Mouse (Mus musculus): ENCODE measurements at regions not wholly inside any gene's neighbourhood (a gene's known extent, or its start where the extent isn't known, plus 50 kb on each side); places are given as distances from the start of the nearest gene placed in this dataset.

DNA sequence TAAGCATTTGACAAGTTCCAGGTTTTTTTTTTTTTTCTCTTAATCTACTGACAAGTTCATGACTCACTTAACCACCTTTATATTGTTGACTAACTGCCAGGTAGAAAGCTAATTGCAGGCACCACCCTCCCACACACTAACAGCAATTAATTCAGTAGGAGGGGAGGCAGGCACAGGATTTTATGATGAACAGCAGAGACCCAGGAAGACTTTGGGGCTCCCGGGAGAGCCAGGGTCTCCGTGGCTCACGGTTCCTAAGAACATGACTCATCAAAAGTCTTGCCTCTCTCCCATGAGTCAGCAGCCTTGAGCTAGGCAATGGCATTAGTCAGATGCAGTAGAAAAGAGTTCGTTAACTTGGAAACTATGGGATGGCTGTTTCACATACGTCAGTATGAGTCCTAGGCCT, 77.7 kb downstream of the Phlda1 start:
- Histone ChIP-seq H3K4me2 (replicated peaks; ENCODE audit: low read depth, low read length) (no peak overlapping the region), H3K27me3 (ENCODE audit: control insufficient read depth, insufficient read depth, low read length) (no peaks in the 10 kb centered on the region), H3K9me3 (ENCODE audit: control insufficient read depth, low read length) (no peaks in the 10 kb centered on the region), H3K4me1 (replicated peaks; ENCODE audit: control insufficient read depth, insufficient read depth, low read length) (no peaks in the 10 kb centered on the region), H3K9ac (ENCODE audit: low read depth, low read length) (no peak overlapping the region), H3K36me3 (ENCODE audit: control insufficient read depth, insufficient read depth, low read length) (no peaks in the 10 kb centered on the region), H3K27ac (ENCODE audit: low read depth, low read length) (no peak overlapping the region), H3K4me3 (ENCODE audit: low read depth, low read length) (no peak overlapping the region)
- 91% methylated on average over 5 of the region's 5 CpGs for WGBS
- ATAC-seq (ENCODE audit: low FRiP score) (no peak), DNase-seq (ENCODE audit: low spot score) (no peak)

DNA sequence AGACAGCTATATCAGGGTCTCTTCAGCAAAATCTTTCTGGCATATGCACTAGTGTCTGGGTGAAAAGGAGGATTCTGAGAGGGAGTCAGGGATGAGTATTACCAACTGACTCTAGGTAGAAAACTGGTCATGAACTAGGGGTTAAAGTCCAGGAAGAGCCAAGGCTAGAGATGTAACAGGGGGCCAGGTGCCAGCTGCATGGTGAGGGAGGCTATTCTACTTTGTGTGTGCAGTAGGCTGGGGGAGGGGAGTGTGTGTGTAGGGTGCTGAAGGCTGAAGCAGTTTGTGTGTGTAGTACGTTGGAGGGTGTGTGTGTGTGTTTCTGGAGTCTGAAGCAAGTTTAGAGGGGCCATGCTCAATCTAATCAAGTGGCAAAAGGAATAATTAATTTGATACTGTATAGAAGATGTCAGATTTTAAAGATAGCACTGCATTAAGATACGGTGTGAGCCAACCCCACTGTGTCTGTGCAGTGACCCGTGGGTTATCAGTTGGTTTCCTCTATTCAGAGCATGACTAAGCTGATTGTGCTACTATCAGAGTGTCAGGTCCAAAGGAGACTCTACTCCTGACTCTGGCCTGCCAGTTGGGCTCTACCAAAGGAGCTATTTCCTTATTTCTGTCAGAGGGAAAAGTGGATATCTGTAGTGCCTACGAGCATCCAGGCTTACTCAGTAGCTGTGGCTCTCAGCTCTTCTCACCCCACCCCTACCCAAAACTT, 82.0 kb downstream of the Phlda1 start:
- H3K9ac ChIP-seq (ENCODE audit: low read depth, low read length): no peak overlapping the region
- no peaks in the 10 kb centered on the region for H3K36me3 ChIP-seq (ENCODE audit: control insufficient read depth, insufficient read depth, low read length)
- H3K4me1 ChIP-seq (replicated peaks; ENCODE audit: control insufficient read depth, insufficient read depth, low read length): no peaks in the 10 kb centered on the region
- H3K9me3 ChIP-seq (ENCODE audit: control insufficient read depth, low read length): no peaks in the 10 kb centered on the region
- no peak overlapping the region for H3K4me3 ChIP-seq (ENCODE audit: low read depth, low read length)
- 46% methylated on average over 4 of the region's 4 CpGs for WGBS
- no peak overlapping the region for H3K4me2 ChIP-seq (replicated peaks; ENCODE audit: low read depth, low read length)
- DNase-seq (ENCODE audit: low spot score) (no peak), ATAC-seq (ENCODE audit: low FRiP score) (peak; percentile 43; the same call in 1 of the 2 replicates)
- no peak overlapping the region for H3K27ac ChIP-seq (ENCODE audit: low read depth, low read length)
- no peaks in the 10 kb centered on the region for H3K27me3 ChIP-seq (ENCODE audit: control insufficient read depth, insufficient read depth, low read length)

DNA sequence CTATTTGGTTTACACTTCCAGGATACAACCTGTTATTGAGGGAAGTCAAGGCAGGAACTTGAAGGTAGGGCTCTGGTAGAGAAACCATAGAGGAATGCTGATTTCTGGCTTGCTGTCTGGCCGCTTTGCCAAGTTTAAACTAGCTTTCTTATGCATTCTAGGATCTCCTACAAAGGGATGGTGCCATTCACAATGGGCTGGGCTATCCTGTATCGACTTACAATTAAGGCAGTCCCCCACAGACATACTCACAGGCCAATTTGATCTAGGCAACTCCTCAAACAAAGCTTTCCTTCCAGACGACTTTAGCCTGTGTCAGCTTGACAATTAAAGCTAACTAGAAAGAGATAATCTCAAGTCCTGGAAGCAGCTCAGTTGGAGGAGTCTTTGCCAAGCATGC, 83.1 kb downstream of the Phlda1 start:
- Histone ChIP-seq H3K9me3 (ENCODE audit: control insufficient read depth, low read length) (no peaks in the 10 kb centered on the region), H3K9ac (ENCODE audit: low read depth, low read length) (no peak overlapping the region), H3K27me3 (ENCODE audit: control insufficient read depth, insufficient read depth, low read length) (no peaks in the 10 kb centered on the region), H3K4me3 (ENCODE audit: low read depth, low read length) (no peak overlapping the region), H3K4me2 (replicated peaks; ENCODE audit: low read depth, low read length) (no peak overlapping the region), H3K4me1 (replicated peaks; ENCODE audit: control insufficient read depth, insufficient read depth, low read length) (no peaks in the 10 kb centered on the region), H3K36me3 (ENCODE audit: control insufficient read depth, insufficient read depth, low read length) (no peaks in the 10 kb centered on the region), H3K27ac (ENCODE audit: low read depth, low read length) (no peak overlapping the region)
- DNase-seq (ENCODE audit: low spot score) (no peak), ATAC-seq (ENCODE audit: low FRiP score) (no peak)
- 64% methylated on average over 3 of the region's 3 CpGs for WGBS

DNA sequence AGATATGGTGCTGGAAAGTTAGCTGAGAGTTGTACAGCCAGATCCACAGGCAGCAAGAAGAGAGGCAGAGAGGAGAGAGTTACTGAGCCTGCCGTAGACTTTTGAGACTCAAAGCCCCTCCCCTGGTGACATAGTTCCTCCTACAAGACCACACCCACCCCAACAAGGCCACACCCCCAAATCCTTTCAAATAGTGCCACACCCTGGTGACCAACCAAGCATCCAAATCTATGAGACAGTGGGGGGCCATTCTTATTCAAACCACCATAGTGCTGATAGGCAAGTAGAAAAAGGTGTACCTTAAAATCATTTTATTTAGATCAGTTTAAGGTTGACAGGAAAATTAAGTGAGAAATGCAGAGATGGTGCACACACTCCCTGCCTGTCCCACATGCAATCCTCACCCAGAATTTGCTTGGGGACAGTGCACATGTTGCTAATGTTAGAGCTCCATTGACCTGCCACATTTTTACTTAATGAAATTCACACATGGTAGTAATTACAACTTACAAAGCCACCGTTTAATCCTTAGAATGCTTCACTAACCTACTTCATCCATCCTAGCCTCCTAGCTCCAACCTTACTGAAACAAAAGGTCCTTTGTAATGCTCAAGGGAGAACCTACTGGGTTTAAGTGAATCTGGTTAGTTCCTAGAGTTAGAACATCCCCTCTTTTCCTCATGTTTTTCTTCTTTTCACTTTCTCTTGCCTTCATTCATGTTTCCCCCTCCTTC, 86.5 kb downstream of the Phlda1 start:
- H3K9ac ChIP-seq (ENCODE audit: low read depth, low read length): no peak overlapping the region
- DNase-seq (ENCODE audit: low spot score) (no peak), ATAC-seq (ENCODE audit: low FRiP score) (no peak)
- 59% methylated on average over 2 of the region's 2 CpGs for WGBS
- H3K9me3 ChIP-seq (ENCODE audit: control insufficient read depth, low read length): no peaks in the 10 kb centered on the region
- H3K27ac ChIP-seq (ENCODE audit: low read depth, low read length): no peak overlapping the region
- H3K27me3 ChIP-seq (ENCODE audit: control insufficient read depth, insufficient read depth, low read length): no peaks in the 10 kb centered on the region
- no peak overlapping the region for H3K4me3 ChIP-seq (ENCODE audit: low read depth, low read length)
- no peaks in the 10 kb centered on the region for H3K36me3 ChIP-seq (ENCODE audit: control insufficient read depth, insufficient read depth, low read length)
- no peaks in the 10 kb centered on the region for H3K4me1 ChIP-seq (replicated peaks; ENCODE audit: control insufficient read depth, insufficient read depth, low read length)
- no peak overlapping the region for H3K4me2 ChIP-seq (replicated peaks; ENCODE audit: low read depth, low read length)

DNA sequence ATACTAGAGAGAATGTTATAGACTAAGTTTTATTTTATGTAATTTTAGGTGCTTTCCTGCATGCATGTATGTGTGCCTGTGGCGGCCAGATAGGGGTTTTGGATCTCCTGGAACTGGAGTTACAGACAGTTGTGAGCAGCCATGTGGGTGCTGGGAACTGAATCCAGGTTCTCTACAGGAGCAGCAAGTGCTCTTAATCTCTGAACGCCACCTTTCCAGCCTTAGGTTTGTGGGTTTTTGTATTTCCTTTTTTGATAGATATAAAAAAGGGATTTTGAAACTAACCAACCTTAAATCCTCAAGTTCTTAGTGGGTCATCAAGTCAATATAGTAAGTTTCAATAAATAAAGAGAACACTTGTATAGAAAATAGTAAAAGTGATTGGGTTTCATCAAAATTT, 87.2 kb downstream of the Phlda1 start:
- no peak overlapping the region for H3K9ac ChIP-seq (ENCODE audit: low read depth, low read length)
- WGBS: 92% methylated on average over 2 of the region's 2 CpGs
- H3K4me2 ChIP-seq (replicated peaks; ENCODE audit: low read depth, low read length): no peak overlapping the region
- H3K36me3 ChIP-seq (ENCODE audit: control insufficient read depth, insufficient read depth, low read length): no peaks in the 10 kb centered on the region
- no peak overlapping the region for H3K4me3 ChIP-seq (ENCODE audit: low read depth, low read length)
- H3K27ac ChIP-seq (ENCODE audit: low read depth, low read length): no peak overlapping the region
- no peaks in the 10 kb centered on the region for H3K27me3 ChIP-seq (ENCODE audit: control insufficient read depth, insufficient read depth, low read length)
- H3K4me1 ChIP-seq (replicated peaks; ENCODE audit: control insufficient read depth, insufficient read depth, low read length): no peaks in the 10 kb centered on the region
- H3K9me3 ChIP-seq (ENCODE audit: control insufficient read depth, low read length): no peaks in the 10 kb centered on the region
- DNase-seq (ENCODE audit: low spot score): no peak
- no peak for ATAC-seq (ENCODE audit: low FRiP score)

DNA sequence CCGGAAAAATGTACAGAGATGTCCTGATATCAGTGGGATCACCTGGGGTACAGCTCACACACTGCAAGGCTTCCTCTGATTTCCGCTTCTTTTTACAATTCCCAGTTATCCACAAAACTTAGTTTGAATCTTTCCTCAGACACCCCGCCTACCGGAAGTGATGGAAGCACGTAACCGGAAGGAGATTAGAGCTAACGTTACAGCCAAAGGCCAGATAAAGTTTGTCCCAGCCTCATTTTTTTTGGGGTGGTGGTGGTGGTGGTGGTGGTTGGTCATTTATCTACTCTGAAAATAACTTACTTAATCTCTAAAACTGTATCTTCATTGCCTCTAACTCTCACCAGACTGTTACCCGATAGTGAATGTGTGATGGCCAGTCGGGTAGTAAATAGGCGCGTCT, 88.1 kb downstream of the Phlda1 start:
- 96% methylated on average over 11 of the region's 11 CpGs for WGBS
- Histone ChIP-seq H3K4me1 (replicated peaks; ENCODE audit: control insufficient read depth, insufficient read depth, low read length) (no peaks in the 10 kb centered on the region), H3K27ac (ENCODE audit: low read depth, low read length) (no peak overlapping the region)

DNA sequence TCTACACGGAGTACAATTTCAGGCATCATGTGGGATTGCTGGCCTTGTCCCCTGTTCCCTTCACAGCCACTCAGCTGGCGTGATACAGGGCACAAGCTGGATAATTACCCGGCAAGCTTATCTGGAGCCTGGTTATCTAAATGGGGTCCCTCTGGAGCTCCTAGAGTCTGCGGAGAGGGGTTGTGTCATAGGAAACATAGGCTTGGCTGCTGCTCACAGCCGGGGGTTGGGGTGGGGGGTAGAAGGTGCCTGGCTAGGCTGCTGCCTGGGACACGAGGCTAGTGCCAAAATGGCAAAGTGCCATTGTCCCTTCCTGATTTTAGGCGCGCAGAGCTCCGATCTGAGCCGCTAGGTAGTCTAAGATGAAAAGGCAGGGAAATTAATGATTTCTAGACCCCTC, 88.6 kb downstream of the Phlda1 start:
- Histone ChIP-seq H3K27ac (ENCODE audit: low read depth, low read length) (no peak overlapping the region), H3K9ac (ENCODE audit: low read depth, low read length) (no peak overlapping the region)
- no peak for ATAC-seq (ENCODE audit: low FRiP score)

More for the DNA sequence above, 88.1 kb downstream of the Phlda1 start:
- Histone ChIP-seq H3K9ac (ENCODE audit: low read depth, low read length) (no peak overlapping the region), H3K36me3 (ENCODE audit: control insufficient read depth, insufficient read depth, low read length) (no peaks in the 10 kb centered on the region), H3K27me3 (ENCODE audit: control insufficient read depth, insufficient read depth, low read length) (no peaks in the 10 kb centered on the region), H3K4me3 (ENCODE audit: low read depth, low read length) (no peak overlapping the region), H3K9me3 (ENCODE audit: control insufficient read depth, low read length) (no peaks in the 10 kb centered on the region), H3K4me2 (replicated peaks; ENCODE audit: low read depth, low read length) (no peak overlapping the region)
- DNase-seq (ENCODE audit: low spot score): no peak
- no peak for ATAC-seq (ENCODE audit: low FRiP score)

DNA sequence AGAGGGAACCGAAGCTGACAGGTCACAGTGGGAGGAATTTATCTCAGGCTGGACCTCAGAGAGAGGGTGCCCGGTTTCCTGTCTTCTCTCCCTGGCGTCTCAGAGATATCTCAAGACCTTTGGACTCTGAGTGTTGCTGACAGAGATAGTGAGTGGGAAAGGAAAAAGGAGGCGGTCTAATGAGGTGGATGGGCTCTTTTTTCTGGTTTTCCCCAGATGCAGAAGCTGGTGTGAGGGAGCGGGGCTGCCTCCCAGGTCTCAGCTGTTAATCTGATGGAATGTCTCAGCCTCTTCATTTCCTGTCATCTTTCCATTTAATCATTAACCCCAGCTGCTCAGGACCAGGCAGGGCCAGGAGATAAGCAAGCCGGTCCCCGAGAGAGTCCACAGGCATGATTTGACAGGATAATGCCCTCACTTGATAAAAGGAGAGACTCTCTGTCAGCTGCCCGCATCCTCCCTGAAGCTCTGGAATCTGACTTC, 89.5 kb downstream of the Phlda1 start:
- H3K4me2 ChIP-seq (replicated peaks; ENCODE audit: low read depth, low read length): no peak overlapping the region
- H3K9me3 ChIP-seq (ENCODE audit: control insufficient read depth, low read length): no peaks in the 10 kb centered on the region
- 57% methylated on average over 8 of the region's 8 CpGs for WGBS
- ATAC-seq (ENCODE audit: low FRiP score): peak; percentile 81
- no peak overlapping the region for H3K9ac ChIP-seq (ENCODE audit: low read depth, low read length)
- no peak overlapping the region for H3K4me3 ChIP-seq (ENCODE audit: low read depth, low read length)
- no peaks in the 10 kb centered on the region for H3K4me1 ChIP-seq (replicated peaks; ENCODE audit: control insufficient read depth, insufficient read depth, low read length)
- no peak overlapping the region for H3K27ac ChIP-seq (ENCODE audit: low read depth, low read length)
- H3K36me3 ChIP-seq (ENCODE audit: control insufficient read depth, insufficient read depth, low read length): no peaks in the 10 kb centered on the region
- H3K27me3 ChIP-seq (ENCODE audit: control insufficient read depth, insufficient read depth, low read length): no peaks in the 10 kb centered on the region
- peak; percentile 26 for DNase-seq (ENCODE audit: low spot score)

More for the DNA sequence above, 88.6 kb downstream of the Phlda1 start:
- Histone ChIP-seq H3K27me3 (ENCODE audit: control insufficient read depth, insufficient read depth, low read length) (no peaks in the 10 kb centered on the region), H3K9me3 (ENCODE audit: control insufficient read depth, low read length) (no peaks in the 10 kb centered on the region), H3K36me3 (ENCODE audit: control insufficient read depth, insufficient read depth, low read length) (no peaks in the 10 kb centered on the region), H3K4me1 (replicated peaks; ENCODE audit: control insufficient read depth, insufficient read depth, low read length) (no peaks in the 10 kb centered on the region), H3K4me2 (replicated peaks; ENCODE audit: low read depth, low read length) (no peak overlapping the region), H3K4me3 (ENCODE audit: low read depth, low read length) (no peak overlapping the region)
- WGBS: 79% methylated on average over 10 of the region's 10 CpGs
- no peak for DNase-seq (ENCODE audit: low spot score)

DNA sequence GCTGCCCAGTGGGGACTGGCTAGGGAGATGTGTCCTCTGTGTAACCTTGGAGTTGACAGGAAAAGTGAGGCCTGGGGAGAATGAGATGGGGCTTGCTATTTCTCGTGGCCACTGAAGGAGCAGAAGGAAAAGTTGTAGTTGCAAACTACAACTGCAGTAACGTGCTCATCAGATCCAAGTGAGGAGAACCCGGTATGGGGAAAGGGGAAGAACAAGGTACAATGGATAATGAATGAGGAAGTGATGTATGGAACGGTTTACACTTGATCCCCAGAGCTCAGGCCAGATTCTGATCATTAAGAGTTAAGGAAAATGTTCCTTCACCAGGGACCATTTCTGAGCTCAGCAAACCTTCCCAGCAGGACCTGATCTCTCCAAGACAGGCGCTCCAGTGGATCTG, 92.6 kb downstream of the Phlda1 start:
- H3K9me3 ChIP-seq (ENCODE audit: control insufficient read depth, low read length): no peaks in the 10 kb centered on the region
- no peak overlapping the region for H3K27ac ChIP-seq (ENCODE audit: low read depth, low read length)
- DNase-seq (ENCODE audit: low spot score) (no peak), ATAC-seq (ENCODE audit: low FRiP score) (no peak)
- H3K4me3 ChIP-seq (ENCODE audit: low read depth, low read length): no peak overlapping the region
- 89% methylated on average over 5 of the region's 5 CpGs for WGBS
- H3K4me2 ChIP-seq (replicated peaks; ENCODE audit: low read depth, low read length): no peak overlapping the region
- no peak overlapping the region for H3K9ac ChIP-seq (ENCODE audit: low read depth, low read length)
- H3K36me3 ChIP-seq (ENCODE audit: control insufficient read depth, insufficient read depth, low read length): no peaks in the 10 kb centered on the region
- H3K27me3 ChIP-seq (ENCODE audit: control insufficient read depth, insufficient read depth, low read length): no peaks in the 10 kb centered on the region
- H3K4me1 ChIP-seq (replicated peaks; ENCODE audit: control insufficient read depth, insufficient read depth, low read length): no peaks in the 10 kb centered on the region

Measured in hindbrain, embryonic 11.5 days (tissue).